Mouse (Mus musculus): Measurements from ENCODE around the gene Prl5a1. TPM values are rescaled to one million over a fixed set of nuclear protein-coding genes. Genes with fewer than 3 reads are reported as not detected.

The Prl5a1 gene
- not detected in 2 replicates for polyA plus RNA-seq (2015; fragmentation: Nextera tagmentation; extraction: Ambion mirVana)

DNA sequence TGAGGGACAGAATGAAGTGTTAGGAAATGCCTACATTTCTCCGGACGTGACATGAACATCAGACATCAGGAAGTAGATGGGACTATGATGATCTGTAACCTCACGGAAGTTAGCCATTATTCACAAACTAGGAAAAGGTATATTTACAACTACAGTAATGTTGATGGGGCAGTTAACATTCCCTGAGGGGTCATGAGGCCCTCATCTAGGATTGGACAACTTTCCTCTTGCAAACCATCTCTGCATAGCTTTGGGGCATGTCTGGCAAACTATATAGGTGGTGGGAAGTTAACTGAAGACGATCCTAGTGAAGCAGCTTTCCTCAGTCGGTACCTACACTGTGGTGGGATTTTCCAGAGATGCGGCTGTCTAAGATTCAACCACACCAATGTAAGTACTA lies at the start of gene Prl5a1:
Gene Prl5a1 (plus strand): TSS at position 301 of the 400 bp plus-strand sequence.
- no peak for ATAC-seq (replicated peaks; ENCODE audit: low FRiP score, low read depth)
- Histone ChIP-seq H3K27me3 (ENCODE audit: insufficient read depth, low read length) (no peaks in the 10 kb centered on the region), H3K4me1 (replicated peaks; ENCODE audit: insufficient read depth, low read length) (no peaks in the 10 kb centered on the region), H3K9me3 (replicated peaks; ENCODE audit: low read length) (no peaks in the 10 kb centered on the region), H3K27ac (no peak within 1 kb of the TSS), H3K36me3 (ENCODE audit: insufficient read depth, low read length) (no peaks in the 10 kb centered on the region), H3K4me3 (replicated peaks; ENCODE audit: low read depth, low read length) (no peak within 1 kb of the TSS), H3K4me2 (ENCODE audit: low read length) (no peak within 1 kb of the TSS), H3K9ac (ENCODE audit: low read depth, low read length) (no peak within 1 kb of the TSS)
- no peak for TF ChIP-seq CTCF (IDR thresholded peaks at IDR 0.05; ENCODE audit: low read depth)
- 87% methylated on average over 6 of the region's 6 CpGs for WGBS
- no peak for DNase-seq (ENCODE audit: low spot score)

DNA sequence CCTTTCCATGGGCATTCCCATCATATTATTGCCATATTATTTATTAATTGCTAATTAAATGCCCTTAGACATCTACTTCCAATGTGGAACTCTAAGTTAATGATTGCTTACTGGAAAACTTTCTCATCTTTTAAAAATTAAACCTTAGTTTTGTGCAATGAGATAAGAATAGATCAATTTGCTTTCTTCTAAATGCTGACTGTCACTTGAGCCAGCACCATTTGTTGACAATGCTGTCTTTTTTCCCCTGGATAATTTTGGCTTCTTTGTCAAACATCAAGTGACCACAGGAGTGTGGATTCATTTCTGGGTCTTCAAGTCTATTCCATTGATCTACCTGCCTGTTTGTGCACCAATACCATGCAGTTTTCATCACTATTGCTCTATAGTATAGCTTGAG lies 46.1 kb upstream of the Prl5a1 start:
- DNase-seq (ENCODE audit: low spot score) (no peak), ATAC-seq (replicated peaks; ENCODE audit: low FRiP score, low read depth) (no peak)
- no peaks in the 10 kb centered on the region for H3K27me3 ChIP-seq (ENCODE audit: insufficient read depth, low read length)
- no peak overlapping the region for H3K9ac ChIP-seq (ENCODE audit: low read depth, low read length)
- H3K4me3 ChIP-seq (replicated peaks; ENCODE audit: low read depth, low read length), result no peak overlapping the region
- TF ChIP-seq CTCF (IDR thresholded peaks at IDR 0.05; ENCODE audit: low read depth), result no peak
- H3K27ac ChIP-seq, result no peak overlapping the region
- no peak overlapping the region for H3K4me2 ChIP-seq (ENCODE audit: low read length)
- no peaks in the 10 kb centered on the region for H3K4me1 ChIP-seq (replicated peaks; ENCODE audit: insufficient read depth, low read length)
- H3K9me3 ChIP-seq (replicated peaks; ENCODE audit: low read length), result no peaks in the 10 kb centered on the region
- H3K36me3 ChIP-seq (ENCODE audit: insufficient read depth, low read length), result no peaks in the 10 kb centered on the region

GRCm38 (mm10) chr13:28108536-28108935 lies 33.7 kb upstream of the Prl5a1 start:
- Histone ChIP-seq H3K9me3 (replicated peaks; ENCODE audit: low read length) (no peaks in the 10 kb centered on the region), H3K27me3 (ENCODE audit: insufficient read depth, low read length) (no peaks in the 10 kb centered on the region), H3K4me1 (replicated peaks; ENCODE audit: insufficient read depth, low read length) (no peaks in the 10 kb centered on the region), H3K4me2 (ENCODE audit: low read length) (no peak overlapping the region), H3K27ac (no peak overlapping the region), H3K9ac (ENCODE audit: low read depth, low read length) (no peak overlapping the region), H3K36me3 (ENCODE audit: insufficient read depth, low read length) (no peaks in the 10 kb centered on the region), H3K4me3 (replicated peaks; ENCODE audit: low read depth, low read length) (no peak overlapping the region)
- ATAC-seq (replicated peaks; ENCODE audit: low FRiP score, low read depth) (no peak), DNase-seq (ENCODE audit: low spot score) (no peak)
- 65% methylated on average over 3 of the region's 3 CpGs for WGBS
- no peak for TF ChIP-seq CTCF (IDR thresholded peaks at IDR 0.05; ENCODE audit: low read depth)

DNA sequence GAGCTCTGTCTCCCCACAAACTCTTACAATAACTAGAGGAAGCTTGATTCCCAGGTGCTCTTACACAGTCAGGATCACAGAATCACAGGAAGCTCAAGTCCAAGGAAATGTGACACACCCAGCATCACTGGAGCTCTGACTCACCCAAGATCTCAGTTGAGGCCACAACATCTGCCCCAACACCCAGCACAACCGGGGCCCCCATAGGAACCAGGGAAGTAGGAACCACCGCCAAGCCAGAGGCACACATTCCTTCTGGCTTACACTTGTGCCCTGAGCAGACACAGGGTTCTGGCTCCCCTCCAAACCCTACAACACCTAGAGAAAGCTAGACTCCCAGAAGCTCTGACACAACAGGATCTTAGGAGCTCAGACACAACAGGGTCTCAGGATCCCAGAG lies 9.5 kb upstream of the Prl5a1 start:
- Histone ChIP-seq H3K9me3 (replicated peaks; ENCODE audit: low read length) (no peaks in the 10 kb centered on the region), H3K4me3 (replicated peaks; ENCODE audit: low read depth, low read length) (no peak overlapping the region), H3K4me1 (replicated peaks; ENCODE audit: insufficient read depth, low read length) (no peaks in the 10 kb centered on the region), H3K9ac (ENCODE audit: low read depth, low read length) (no peak overlapping the region), H3K27ac (no peak overlapping the region), H3K4me2 (ENCODE audit: low read length) (no peak overlapping the region), H3K27me3 (ENCODE audit: insufficient read depth, low read length) (no peaks in the 10 kb centered on the region), H3K36me3 (ENCODE audit: insufficient read depth, low read length) (no peaks in the 10 kb centered on the region)
- no peak for DNase-seq (ENCODE audit: low spot score)
- 86% methylated on average over 2 of the region's 2 CpGs for WGBS
- ATAC-seq (replicated peaks; ENCODE audit: low FRiP score, low read depth), result no peak
- no peak for TF ChIP-seq CTCF (IDR thresholded peaks at IDR 0.05; ENCODE audit: low read depth)

DNA sequence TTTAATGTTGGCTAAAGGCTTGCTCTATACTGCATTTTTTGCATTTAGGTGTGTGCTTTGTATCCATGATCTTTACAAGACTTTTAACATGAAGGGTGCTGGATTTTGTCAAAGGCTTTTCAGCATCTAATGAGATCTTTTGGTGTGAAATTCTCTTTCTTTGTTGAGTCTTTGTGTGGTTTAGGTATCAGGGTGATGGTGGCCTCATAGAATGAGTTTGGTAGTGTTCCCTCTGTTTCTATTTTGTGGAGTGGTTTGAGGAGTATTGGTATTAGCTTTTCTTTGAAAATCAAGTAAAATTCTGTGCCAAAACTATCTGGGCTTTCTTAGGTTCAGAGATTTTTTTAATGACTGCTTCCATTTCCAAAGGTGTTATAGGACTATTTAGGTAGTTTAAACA lies 6.5 kb upstream of the Prl5a1 start:
- DNase-seq (ENCODE audit: low spot score), result no peak
- no peak overlapping the region for H3K4me2 ChIP-seq (ENCODE audit: low read length)
- no peak overlapping the region for H3K9ac ChIP-seq (ENCODE audit: low read depth, low read length)
- no peaks in the 10 kb centered on the region for H3K4me1 ChIP-seq (replicated peaks; ENCODE audit: insufficient read depth, low read length)
- no peak overlapping the region for H3K27ac ChIP-seq
- no peaks in the 10 kb centered on the region for H3K36me3 ChIP-seq (ENCODE audit: insufficient read depth, low read length)
- no peak for ATAC-seq (replicated peaks; ENCODE audit: low FRiP score, low read depth)
- H3K9me3 ChIP-seq (replicated peaks; ENCODE audit: low read length), result no peaks in the 10 kb centered on the region
- TF ChIP-seq CTCF (IDR thresholded peaks at IDR 0.05; ENCODE audit: low read depth), result no peak
- H3K4me3 ChIP-seq (replicated peaks; ENCODE audit: low read depth, low read length), result no peak overlapping the region
- no peaks in the 10 kb centered on the region for H3K27me3 ChIP-seq (ENCODE audit: insufficient read depth, low read length)

Other genes starting within 250 kb of the Prl5a1 start
- not detected in 2 replicates for gene Prl4a1, start 126.3 kb upstream of the Prl5a1 start, polyA plus RNA-seq (2015; fragmentation: Nextera tagmentation; extraction: Ambion mirVana)
- gene Gm11361, start 115.0 kb downstream of the Prl5a1 start, polyA plus RNA-seq (2015; fragmentation: Nextera tagmentation; extraction: Ambion mirVana), result 7.1 and 9.7 TPM in 2 replicates

Measured in kidney, postnatal 0 days (tissue).